In the genomic region with DNA sequence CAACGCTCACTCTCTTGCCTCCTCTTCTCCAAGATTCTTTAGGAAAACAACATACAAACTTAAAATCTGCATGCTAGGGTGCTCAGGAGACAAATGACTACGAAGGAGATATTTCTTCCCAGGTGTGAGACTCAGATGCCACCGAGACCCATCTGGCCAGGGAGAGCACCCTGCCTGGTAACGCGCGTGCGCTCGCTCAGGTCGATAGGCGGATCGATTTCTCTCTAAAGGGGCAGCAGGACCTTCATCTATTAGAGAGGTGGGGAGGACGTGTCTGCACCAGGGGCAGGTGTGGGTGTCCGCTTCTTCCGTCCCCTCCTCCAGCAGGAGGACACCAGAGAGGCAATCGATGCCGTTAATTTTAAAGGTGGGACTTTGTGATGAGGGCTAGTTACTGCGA, we compare ENCODE assay signal across 13 mouse cellular contexts. TPM values are rescaled to one million over a fixed set of nuclear protein-coding genes. Genes with fewer than 3 reads are reported as not detected.
DNase-seq lines count a peak whose midpoint lies in the region; ATAC-seq and TF ChIP-seq lines count a peak whose summit lies in the region.
"Had no signal": no experiment of that assay in that cellular context is flagged by ENCODE, and none has a peak within 500 bp of the region (broad histone marks: within the 10 kb centered on the region; RNA-seq: fewer than 3 reads in every experiment).

No protein-coding gene starts in this region.

- H3K27ac ChIP-seq in intestine, postnatal 0 days (ENCODE audit: low read depth, low read length): no peak overlapping the region
- H3K27ac ChIP-seq in intestine, embryonic 16.5 days (ENCODE audit: low read length): no peak overlapping the region
- no peak overlapping the region for H3K27ac ChIP-seq in embryonic facial prominence, embryonic 13.5 days
- H3K27ac ChIP-seq in hindbrain, embryonic 16.5 days (ENCODE audit: low read depth, low read length): no peak overlapping the region
- H3K27ac ChIP-seq in midbrain, embryonic 16.5 days (ENCODE audit: low read length): no peak overlapping the region
- H3K27ac ChIP-seq: liver, embryonic 13.5 days; neural tube, embryonic 13.5 days had no signal

- H3K4me1 ChIP-seq in intestine, postnatal 0 days (replicated peaks; ENCODE audit: control insufficient read depth, insufficient read depth, low read length): no peaks in the 10 kb centered on the region
- 0 out of 2 replicates have a peak, but pooled peaks cover 3% of the 10 kb centered on the region for H3K4me1 ChIP-seq in intestine, embryonic 16.5 days (ENCODE audit: control insufficient read depth, insufficient read depth, low read length)
- peaks cover 9% of the 10 kb centered on the region; the same call in 1 of the 2 replicates for H3K4me1 ChIP-seq in embryonic facial prominence, embryonic 13.5 days
- H3K4me1 ChIP-seq in hindbrain, embryonic 16.5 days (ENCODE audit: control insufficient read depth, insufficient read depth, low read depth, low read length): peaks cover 4% of the 10 kb centered on the region
- peaks cover 6% of the 10 kb centered on the region for H3K4me1 ChIP-seq in midbrain, embryonic 16.5 days (ENCODE audit: control insufficient read depth, insufficient read depth, low read length)
- H3K4me1 ChIP-seq: liver, embryonic 13.5 days had no signal

- no peaks in the 10 kb centered on the region for H3K9me3 ChIP-seq in intestine, postnatal 0 days (ENCODE audit: control insufficient read depth)
- H3K9me3 ChIP-seq in intestine, embryonic 16.5 days (ENCODE audit: control insufficient read depth, low read length): no peaks in the 10 kb centered on the region
- H3K9me3 ChIP-seq in embryonic facial prominence, embryonic 13.5 days: no peaks in the 10 kb centered on the region
- H3K9me3 ChIP-seq in hindbrain, embryonic 16.5 days (ENCODE audit: control insufficient read depth, low read length): no peaks in the 10 kb centered on the region
- H3K9me3 ChIP-seq in midbrain, embryonic 16.5 days (replicated peaks; ENCODE audit: control insufficient read depth, low read length, poor library complexity, severe bottlenecking): no peaks in the 10 kb centered on the region
- H3K9me3 ChIP-seq: liver, embryonic 13.5 days; neural tube, embryonic 13.5 days had no signal

- 0 out of 2 replicates have a peak overlapping the region, but pooled peaks have one; percentile 2 for H3K4me3 ChIP-seq in intestine, postnatal 0 days (ENCODE audit: low read depth, low read length)
- H3K4me3 ChIP-seq in intestine, embryonic 16.5 days (ENCODE audit: low read length): no peak overlapping the region
- 0 out of 2 replicates have a peak overlapping the region, but pooled peaks have one; percentile 18 for H3K4me3 ChIP-seq in embryonic facial prominence, embryonic 13.5 days
- peak overlapping the region; percentile 24 for H3K4me3 ChIP-seq in hindbrain, embryonic 16.5 days (ENCODE audit: low read length)
- peak overlapping the region; percentile 18 for H3K4me3 ChIP-seq in midbrain, embryonic 16.5 days (ENCODE audit: low read depth, low read length)
- H3K4me3 ChIP-seq: liver, embryonic 13.5 days; neural tube, embryonic 13.5 days had no signal

- peaks cover 75% of the 10 kb centered on the region for H3K27me3 ChIP-seq in intestine, postnatal 0 days (replicated peaks; ENCODE audit: control insufficient read depth, insufficient read depth, low read length)
- H3K27me3 ChIP-seq in intestine, embryonic 16.5 days (replicated peaks; ENCODE audit: control insufficient read depth, insufficient read depth, low read length): peaks cover 78% of the 10 kb centered on the region
- peaks cover 98% of the 10 kb centered on the region for H3K27me3 ChIP-seq in embryonic facial prominence, embryonic 13.5 days
- H3K27me3 ChIP-seq in hindbrain, embryonic 16.5 days (replicated peaks; ENCODE audit: control insufficient read depth, insufficient read depth, low read length): peaks cover 50% of the 10 kb centered on the region
- H3K27me3 ChIP-seq in midbrain, embryonic 16.5 days (ENCODE audit: control insufficient read depth, insufficient read depth, low read depth, low read length): peaks cover 46% of the 10 kb centered on the region

- no peak for ATAC-seq in intestine, postnatal 0 days
- ATAC-seq in intestine, embryonic 16.5 days: no peak
- no peak for ATAC-seq in embryonic facial prominence, embryonic 13.5 days (ENCODE audit: insufficient number of reproducible peaks, insufficient read depth, low FRiP score, low TSS enrichment, low read depth)
- no peak for ATAC-seq in hindbrain, embryonic 16.5 days
- no peak for ATAC-seq in midbrain, embryonic 16.5 days
- ATAC-seq: inflammation-experienced regulatory T-cells, adult 6 months had no signal

- H3K4me2 ChIP-seq in intestine, postnatal 0 days (replicated peaks; ENCODE audit: low read depth): no peak overlapping the region
- H3K4me2 ChIP-seq in intestine, embryonic 16.5 days (ENCODE audit: low read depth, low read length): no peak overlapping the region
- H3K4me2 ChIP-seq in embryonic facial prominence, embryonic 13.5 days: peak overlapping the region; percentile 38
- peak overlapping the region; percentile 41 for H3K4me2 ChIP-seq in hindbrain, embryonic 16.5 days (ENCODE audit: low read length)
- H3K4me2 ChIP-seq in midbrain, embryonic 16.5 days (ENCODE audit: low read length): peak overlapping the region; percentile 51
- H3K4me2 ChIP-seq: liver, embryonic 13.5 days had no signal

- no peak for DNase-seq in cerebellum, postnatal 4 days (ENCODE audit: low spot score in 2 of 2)
- DNase-seq in urinary bladder, adult 2 months (ENCODE audit: low spot score): no peak
- DNase-seq: gastrocnemius, postnatal 36 days; liver, embryonic 13.5 days; right cerebral cortex, adult 18-20 months; thymus, postnatal 36 days had no signal

- WGBS in intestine, postnatal 0 days: 3% methylated on average over 17 of the region's 17 CpGs
- WGBS in intestine, embryonic 16.5 days: 1% methylated on average over 17 of the region's 17 CpGs
- WGBS in embryonic facial prominence, embryonic 13.5 days: under 1% methylated on average over 17 of the region's 17 CpGs
- WGBS in hindbrain, embryonic 16.5 days: 2% methylated on average over 17 of the region's 17 CpGs
- WGBS in midbrain, embryonic 16.5 days: 3% methylated on average over 17 of the region's 17 CpGs

- H3K36me3 ChIP-seq in intestine, postnatal 0 days (ENCODE audit: control insufficient read depth, insufficient read depth): no peaks in the 10 kb centered on the region
- no peaks in the 10 kb centered on the region for H3K36me3 ChIP-seq in intestine, embryonic 16.5 days (ENCODE audit: control insufficient read depth, insufficient read depth, low read length)
- H3K36me3 ChIP-seq in embryonic facial prominence, embryonic 13.5 days: no peaks in the 10 kb centered on the region
- no peaks in the 10 kb centered on the region for H3K36me3 ChIP-seq in hindbrain, embryonic 16.5 days (ENCODE audit: control insufficient read depth, insufficient read depth, low read length)
- no peaks in the 10 kb centered on the region for H3K36me3 ChIP-seq in midbrain, embryonic 16.5 days (ENCODE audit: control insufficient read depth, insufficient read depth, low read length)
- H3K36me3 ChIP-seq: liver, embryonic 13.5 days; neural tube, embryonic 13.5 days had no signal

- no peak for TF ChIP-seq CTCF in intestine, postnatal 0 days (IDR thresholded peaks at IDR 0.05; ENCODE audit: low read depth)

- H3K9ac ChIP-seq in intestine, postnatal 0 days (ENCODE audit: low read depth, low read length): no peak overlapping the region
- no peak overlapping the region for H3K9ac ChIP-seq in intestine, embryonic 16.5 days (ENCODE audit: low read depth, low read length)
- no peak overlapping the region for H3K9ac ChIP-seq in embryonic facial prominence, embryonic 13.5 days
- H3K9ac ChIP-seq in hindbrain, embryonic 16.5 days (ENCODE audit: low read depth, low read length): no peak overlapping the region
- no peak overlapping the region for H3K9ac ChIP-seq in midbrain, embryonic 16.5 days (ENCODE audit: low read depth, low read length)
- H3K9ac ChIP-seq: liver, embryonic 13.5 days; neural tube, embryonic 13.5 days had no signal

RNA-seq across cellular contexts. Expression of a gene that starts 7.7 kb away (rescaled TPM):
- polyA plus RNA-seq in intestine, postnatal 0 days (2015; fragmentation: Nextera tagmentation; extraction: Ambion mirVana): not detected in 2 replicates
- polyA plus RNA-seq in intestine, embryonic 16.5 days (2015; fragmentation: Nextera tagmentation; extraction: Ambion mirVana): not detected in 2 replicates
- not detected in 2 replicates for polyA plus RNA-seq in embryonic facial prominence, embryonic 13.5 days (2015; fragmentation: Nextera tagmentation; extraction: Ambion mirVana)
- polyA plus RNA-seq in hindbrain, embryonic 16.5 days (2015; fragmentation: Nextera tagmentation; extraction: Ambion mirVana): 0.40 and 0.55 TPM in 2 replicates
- polyA plus RNA-seq in midbrain, embryonic 16.5 days (2015; fragmentation: Nextera tagmentation; extraction: Ambion mirVana): 0.55 and 0.72 TPM in 2 replicates
- polyA plus RNA-seq in urinary bladder, adult 2 months (2012; rRNA removed): not detected in 2 replicates
- polyA plus RNA-seq: inflammation-experienced regulatory T-cells, adult 6 months; liver, embryonic 13.5 days; neural tube, embryonic 13.5 days had no signal

Comparison
In these comparisons a context has a peak if more than half of its experiments do, and no peak if none do; other contexts are left out.
1. H3K4me2 ChIP-seq: peak in embryonic facial prominence, embryonic 13.5 days (single experiment), hindbrain, embryonic 16.5 days (single experiment) and midbrain, embryonic 16.5 days (single experiment); none in intestine, postnatal 0 days (single experiment) and intestine, embryonic 16.5 days (single experiment).